Mouse (Mus musculus) testis, adult 2 months (tissue): ENCODE measurements at regions not wholly inside any gene's neighbourhood (a gene's known extent, or its start where the extent isn't known, plus 50 kb on each side); places are given as distances from the start of the nearest gene placed in this dataset.

Source experiments
- CTCF ChIP-seq: fragments of 200-500 bp; IDR thresholded peaks from 2 replicates; pipeline ENCODE4 v1.5.1; 2012; ENCODE audit warnings: low read depth, mild to moderate bottlenecking, inconsistent platforms, low read length, moderate library complexity; ENCODE audit not compliant: control insufficient read depth, insufficient read depth, insufficient replicate concordance
- POLR2A ChIP-seq: fragments of 200-500 bp; IDR thresholded peaks from 2 replicates; pipeline ENCODE4 v1.6.1; 2012; ENCODE audit warnings: low read depth, mild to moderate bottlenecking, inconsistent platforms, low read length, moderate library complexity; ENCODE audit not compliant: control insufficient read depth

- no peak for TF ChIP-seq POLR2A
- no peak for TF ChIP-seq CTCF
These were observed 75.5 kb downstream of the Vcpkmt start for GRCm38 (mm10) chr12:69507333-69507732.
